Mouse (Mus musculus) MEL (cell line): ENCODE data around the gene Scn3b. TPM values are rescaled to one million over a fixed set of nuclear protein-coding genes. Genes with fewer than 3 reads are reported as not detected.

Source experiments
- DNase-seq: peaks from one replicate; pipeline ENCODE4 v3.0.0; 2011; ENCODE audit warnings: low read depth, low spot score
- H3K27ac ChIP-seq: 2 replicates; pipeline ENCODE4 v1.5.1; 2012; ENCODE audit warnings: low read depth, mild to moderate bottlenecking, control low read depth, low read length, moderate library complexity; ENCODE audit not compliant: control insufficient read depth
- H3K27me3 ChIP-seq, 2 experiments: fragments of 150-350 bp in 1 of 2; sonication (generic) in 1 of 2; 2 replicates each; pipeline ENCODE4 v1.6.1; 2012; ENCODE audit warnings: low read length in 2 of 2, mild to moderate bottlenecking in 2 of 2, improper control_type of control experiment in 1 of 2, moderate library complexity in 1 of 2; ENCODE audit not compliant: insufficient read depth in 2 of 2, control insufficient read depth in 1 of 2
- H3K36me3 ChIP-seq, 2 experiments: 2 replicates each; pipeline ENCODE4 v1.6.1; 2012 to 2014; ENCODE audit warnings: low read length in 2 of 2, improper control_type of control experiment in 1 of 2, inconsistent platforms in 1 of 2, mild to moderate bottlenecking in 1 of 2; ENCODE audit not compliant: insufficient read depth in 2 of 2, control insufficient read depth in 1 of 2
- H3K4me1 ChIP-seq, 2 experiments: fragments of 150-350 bp in 1 of 2; sonication (generic) in 1 of 2; 2 replicates each; pipeline ENCODE4 v1.6.1; 2012; ENCODE audit warnings: low read length in 2 of 2, improper control_type of control experiment in 1 of 2, mild to moderate bottlenecking in 1 of 2; ENCODE audit not compliant: insufficient read depth in 2 of 2, control insufficient read depth in 1 of 2
- H3K4me3 ChIP-seq, 2 experiments: fragments of 150-350 bp in 1 of 2; sonication (generic) in 1 of 2; 2 replicates each; pipeline ENCODE4 v1.5.1; 2012; ENCODE audit warnings: low read depth in 2 of 2, low read length in 2 of 2, mild to moderate bottlenecking in 2 of 2, moderate library complexity in 2 of 2, control low read depth in 1 of 2, improper control_type of control experiment in 1 of 2; ENCODE audit not compliant: control insufficient read depth in 1 of 2, insufficient read depth in 1 of 2
- H3K79me2 ChIP-seq: 2 replicates; pipeline ENCODE4 v1.6.1; 2012; ENCODE audit warnings: mild to moderate bottlenecking, low read length, moderate library complexity; ENCODE audit not compliant: control insufficient read depth, poor library complexity, insufficient read depth
- H3K9ac ChIP-seq: 2 replicates; pipeline ENCODE4 v1.6.1; 2012; ENCODE audit warnings: low read depth, mild to moderate bottlenecking, control low read depth, low read length, moderate library complexity; ENCODE audit not compliant: control insufficient read depth, poor library complexity, severe bottlenecking
- H3K9me3 ChIP-seq: fragments of 150-350 bp; sonication (generic); replicated peaks from 2 replicates; pipeline ENCODE4 v1.6.1; 2012; ENCODE audit warnings: mild to moderate bottlenecking, low read length, improper control_type of control experiment, moderate library complexity; ENCODE audit not compliant: insufficient read depth
- BHLHE40 ChIP-seq: IDR thresholded peaks from 2 replicates; pipeline ENCODE4 v1.6.1; 2012; ENCODE audit warnings: low read depth, mild to moderate bottlenecking, inconsistent platforms, low read length, improper control_type of control experiment, borderline replicate concordance
- CHD1 ChIP-seq: IDR thresholded peaks from 2 replicates; pipeline ENCODE4 v1.6.1; 2012; ENCODE audit warnings: low read depth, mild to moderate bottlenecking, inconsistent platforms, low read length, improper control_type of control experiment
- CHD2 ChIP-seq: IDR thresholded peaks from 2 replicates; pipeline ENCODE4 v1.6.1; 2011; ENCODE audit warnings: low read length, improper control_type of control experiment
- E2F4 ChIP-seq: IDR thresholded peaks from 2 replicates; pipeline ENCODE4 v1.6.1; 2011; ENCODE audit warnings: low read depth, low read length, improper control_type of control experiment, borderline replicate concordance
- EP300 ChIP-seq, 2 experiments: IDR thresholded peaks; 2 replicates each; pipeline ENCODE4 v1.6.1; 2011; ENCODE audit warnings: improper control_type of control experiment in 2 of 2, low read length in 2 of 2, low read depth in 1 of 2, mild to moderate bottlenecking in 1 of 2
- GATA1 ChIP-seq: IDR thresholded peaks from 2 replicates; pipeline ENCODE4 v1.6.1; 2011; ENCODE audit warnings: low read depth, low read length, improper control_type of control experiment
- HCFC1 ChIP-seq: IDR thresholded peaks from 2 replicates; pipeline ENCODE4 v1.6.1; 2012; ENCODE audit warnings: low read depth, mild to moderate bottlenecking, inconsistent platforms, low read length, improper control_type of control experiment, moderate library complexity
- JUND ChIP-seq: IDR thresholded peaks from 2 replicates; pipeline ENCODE4 v1.6.1; 2011; ENCODE audit warnings: low read depth, mild to moderate bottlenecking, improper control_type of control experiment, low read length
- MAFK ChIP-seq: IDR thresholded peaks from 2 replicates; pipeline ENCODE4 v1.6.1; 2011; ENCODE audit warnings: low read depth, mild to moderate bottlenecking, low read length, improper control_type of control experiment, borderline replicate concordance
- MAZ ChIP-seq: IDR thresholded peaks from 2 replicates; pipeline ENCODE4 v1.6.1; 2012; ENCODE audit warnings: low read depth, mild to moderate bottlenecking, inconsistent platforms, low read length, improper control_type of control experiment
- MXI1 ChIP-seq: IDR thresholded peaks from 2 replicates; pipeline ENCODE4 v1.6.1; 2011; ENCODE audit warnings: mild to moderate bottlenecking, low read depth, low read length, improper control_type of control experiment
- MYB ChIP-seq: IDR thresholded peaks from 2 replicates; pipeline ENCODE4 v1.6.1; 2011; ENCODE audit warnings: mild to moderate bottlenecking, low read depth, low read length, improper control_type of control experiment
- MYC ChIP-seq: IDR thresholded peaks from 2 replicates; pipeline ENCODE4 v1.6.1; 2011; ENCODE audit warnings: low read depth, mild to moderate bottlenecking, low read length, improper control_type of control experiment, moderate library complexity
- NELFE ChIP-seq: IDR thresholded peaks from 2 replicates; pipeline ENCODE4 v1.6.1; 2011; ENCODE audit warnings: low read depth, low read length, improper control_type of control experiment
- POLR2AphosphoS5 ChIP-seq: IDR thresholded peaks from 2 replicates; pipeline ENCODE4 v1.6.1; 2012; ENCODE audit warnings: low read depth, borderline replicate concordance, mild to moderate bottlenecking, inconsistent platforms, low read length, moderate library complexity, mixed read lengths
- RAD21 ChIP-seq: IDR thresholded peaks from 2 replicates; pipeline ENCODE4 v1.6.1; 2011; ENCODE audit warnings: mild to moderate bottlenecking, low read depth, low read length, improper control_type of control experiment
- RCOR1 ChIP-seq: IDR thresholded peaks from 2 replicates; pipeline ENCODE4 v1.6.1; 2012; ENCODE audit warnings: low read depth, mild to moderate bottlenecking, inconsistent platforms, low read length, improper control_type of control experiment
- TAL1 ChIP-seq: IDR thresholded peaks from 2 replicates; pipeline ENCODE4 v1.6.1; 2012; ENCODE audit warnings: mild to moderate bottlenecking, inconsistent platforms, low read length, moderate library complexity, mixed read lengths
- TCF12 ChIP-seq: IDR thresholded peaks from 2 replicates; pipeline ENCODE4 v1.6.1; 2014; ENCODE audit warnings: low read depth, mild to moderate bottlenecking, inconsistent platforms, low read length, improper control_type of control experiment, moderate library complexity
- UBTF ChIP-seq: IDR thresholded peaks from 2 replicates; pipeline ENCODE4 v1.6.1; 2012; ENCODE audit warnings: low read depth, mild to moderate bottlenecking, inconsistent platforms, low read length, improper control_type of control experiment, moderate library complexity, borderline replicate concordance; ENCODE audit not compliant: insufficient read depth
- USF1 ChIP-seq: IDR thresholded peaks from 2 replicates; pipeline ENCODE4 v1.6.1; 2014; ENCODE audit warnings: low read depth, mild to moderate bottlenecking, inconsistent platforms, low read length, improper control_type of control experiment, moderate library complexity
- ZC3H11A ChIP-seq: IDR thresholded peaks from 2 replicates; pipeline ENCODE4 v1.6.1; 2012; ENCODE audit warnings: low read depth, mild to moderate bottlenecking, inconsistent platforms, low read length, improper control_type of control experiment
- ZKSCAN1 ChIP-seq: IDR thresholded peaks from 2 replicates; pipeline ENCODE4 v1.6.1; 2012; ENCODE audit warnings: low read depth, mild to moderate bottlenecking, inconsistent platforms, low read length, improper control_type of control experiment, moderate library complexity
- ZMIZ1 ChIP-seq: IDR thresholded peaks from 2 replicates; pipeline ENCODE4 v1.6.1; 2012; ENCODE audit warnings: low read depth, mild to moderate bottlenecking, inconsistent platforms, low read length, improper control_type of control experiment, moderate library complexity
- polyA plus RNA-seq, 2 experiments: library from polyadenylated mRNA; stranded (reverse) in 1 of 2; unstranded in 1 of 2; fragments of >175 nt in 1 of 2; fragments of >200 nt in 1 of 2; gene quantifications; 2 replicates each; pipeline versions ENCODE4 v1.2.1 to v1.2.4; 2012; ENCODE audit warnings: low replicate concordance in 2 of 2, low read depth in 1 of 2; ENCODE audit not compliant: insufficient read length in 2 of 2, insufficient read depth in 1 of 2, missing spikeins in 1 of 2
- total RNA-seq: library from RNA; depleted of rRNA; stranded (reverse); fragments of 300-350 nt; gene quantifications from 2 replicates; pipeline ENCODE4 v1.2.3, GENCODE M21; 2012

Scn3b gene
- total and polyA plus RNA-seq, 3 experiments, result not detected

DNA sequence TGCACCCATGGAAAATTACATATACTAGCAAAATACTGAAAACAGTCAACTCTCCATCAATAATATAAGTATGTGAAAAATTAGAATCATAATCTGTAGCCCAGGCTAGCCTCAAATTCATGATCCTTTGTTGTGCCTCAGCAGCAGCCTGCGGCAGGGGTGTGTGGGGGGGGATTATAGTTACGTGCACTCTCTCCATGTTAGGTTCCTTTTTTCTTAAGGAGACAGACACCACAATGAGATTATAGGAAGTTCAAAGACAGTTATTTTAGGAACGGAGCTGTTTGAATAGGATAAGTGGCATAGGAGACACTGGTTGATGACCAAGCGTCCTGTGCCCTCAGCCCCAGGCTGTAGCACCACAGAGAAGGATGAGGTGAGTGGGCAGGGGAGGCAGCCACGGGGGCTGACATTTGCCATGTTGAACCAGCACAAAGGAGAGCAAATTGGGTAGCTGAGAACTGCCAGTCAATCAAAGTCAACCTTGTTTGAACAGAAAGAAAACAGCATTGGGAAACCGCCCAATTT is 40.1 kb upstream of the Scn3b start:
- TF ChIP-seq ZKSCAN1 (no peak), ZMIZ1 (no peak), E2F4 (no peak), RCOR1 (no peak), MYC (no peak), MXI1 (no peak), CHD1 (no peak), CHD2 (no peak), EP300 (IDR thresholded peaks at IDR 0.05; ENCODE audit: low read depth in 1 of 2, low read length in 2 of 2) (no peak), HCFC1 (no peak)
- TF ChIP-seq, all 39 proteins: peak for 0
- no peaks in the 10 kb centered on the region for H3K27me3 ChIP-seq

GRCm38 (mm10) chr9:40229479-40229878 is 39.5 kb upstream of the Scn3b start:
- no peaks in the 10 kb centered on the region for H3K27me3 ChIP-seq
- no peak overlapping the region for H3K9ac ChIP-seq
- no peaks in the 10 kb centered on the region for H3K9me3 ChIP-seq
- no peak overlapping the region for H3K4me3 ChIP-seq
- no peaks in the 10 kb centered on the region for H3K79me2 ChIP-seq
- TF ChIP-seq BHLHE40, result no peak
- no peak for TF ChIP-seq POLR2AphosphoS5
- no peak for TF ChIP-seq ZC3H11A
- no peak for TF ChIP-seq CHD2
- TF ChIP-seq TCF12, result no peak
- TF ChIP-seq TAL1, result no peak
- TF ChIP-seq EP300 (IDR thresholded peaks at IDR 0.05; ENCODE audit: low read depth in 1 of 2, low read length in 2 of 2), result no peak
- no peak for TF ChIP-seq MYB
- no peak for TF ChIP-seq E2F4
- TF ChIP-seq RAD21, result no peak
- no peak for TF ChIP-seq NELFE
- TF ChIP-seq MAZ, result no peak
- no peak for TF ChIP-seq MAFK
- no peak for TF ChIP-seq USF1
- TF ChIP-seq CHD1, result no peak
- TF ChIP-seq JUND, result no peak
- no peak for TF ChIP-seq GATA1
- no peak for TF ChIP-seq UBTF
- H3K4me1 ChIP-seq, result no peaks in the 10 kb centered on the region
- DNase-seq, result no peak
- H3K27ac ChIP-seq, result no peak overlapping the region
- H3K36me3 ChIP-seq, result no peaks in the 10 kb centered on the region

More for the DNA sequence above, 40.1 kb upstream of the Scn3b start:
- no peaks in the 10 kb centered on the region for H3K4me1 ChIP-seq
- H3K79me2 ChIP-seq, result no peaks in the 10 kb centered on the region
- H3K27ac ChIP-seq, result no peak overlapping the region
- H3K9me3 ChIP-seq, result no peaks in the 10 kb centered on the region
- no peak overlapping the region for H3K9ac ChIP-seq
- H3K36me3 ChIP-seq, result no peaks in the 10 kb centered on the region
- DNase-seq, result no peak
- no peak overlapping the region for H3K4me3 ChIP-seq
